Mouse (Mus musculus) gastrocnemius, postnatal 14 days (tissue): Measurements from ENCODE around the gene Mrm1. TPM values are rescaled to one million over a fixed set of nuclear protein-coding genes. Genes with fewer than 3 reads are reported as not detected.

Experiments used
- total RNA-seq, 2 experiments: library from RNA; stranded (reverse); gene quantifications; 2 replicates each; pipeline ENCODE4 v1.2.3; 2021

The Mrm1 gene
- total RNA-seq, 2 experiments from 2014 or later: 4.3 to 4.9 TPM

Other genes with a start within 250 kb of the Mrm1 start
- gene Dhrs11, start 9.5 kb upstream of the Mrm1 start, total RNA-seq: 10 to 100 TPM; 22.5 to 37.6 TPM
- gene Ggnbp2, start 51.3 kb upstream of the Mrm1 start, total RNA-seq: 10 to 100 TPM; 33.9 to 40.8 TPM
- gene Myo19, start 60.6 kb upstream of the Mrm1 start, total RNA-seq: 1 to 10 TPM; 2.1 to 2.9 TPM
- 1 to 10 TPM; 6.6 to 6.8 TPM for gene Pigw, start 60.8 kb upstream of the Mrm1 start, total RNA-seq
- gene Znhit3, start 96.9 kb upstream of the Mrm1 start, total RNA-seq: 10 to 100 TPM in 1 of 2 experiments, 1 to 10 TPM in 1; 9.5 to 11.2 TPM
- gene Car4, start 138.3 kb upstream of the Mrm1 start, total RNA-seq: 10 to 100 TPM; 18.3 to 28.3 TPM